Mouse (Mus musculus) liver, postnatal 0 days (tissue): ENCODE data around the gene Slc51b. TPM values are rescaled to one million over a fixed set of nuclear protein-coding genes. Genes with fewer than 3 reads are reported as not detected.

ENCODE experiments used
- ATAC-seq: fragments of 200-750 bp; cut with Nextera tagmentation; 2 replicates; pipeline ENCODE4 v1.8.0; 2017; ENCODE audit warnings: mild to moderate bottlenecking, moderate library complexity
- DNase-seq: peaks from one replicate; pipeline ENCODE4 v3.0.0-alpha.2; 2016
- H3K27ac ChIP-seq: fragments of 300-500 bp; sonication (generic); 2 replicates; pipeline ENCODE4 v1.5.1; 2014; ENCODE audit warnings: antibody characterized with exemption, moderate library complexity, mild to moderate bottlenecking, low read depth
- H3K27me3 ChIP-seq: fragments of 300-500 bp; sonication (generic); 2 replicates; pipeline ENCODE4 v1.6.1; 2014; ENCODE audit warnings: low read length, control low read depth, mixed read lengths; ENCODE audit not compliant: insufficient read depth
- H3K36me3 ChIP-seq: fragments of 300-500 bp; sonication (generic); replicated peaks from 2 replicates; pipeline ENCODE4 v1.6.1; 2014; ENCODE audit warnings: mild to moderate bottlenecking, control low read depth, low read length, moderate library complexity, mixed read lengths; ENCODE audit not compliant: insufficient read depth
- H3K4me1 ChIP-seq: fragments of 300-500 bp; sonication (generic); 2 replicates; pipeline ENCODE4 v1.6.1; 2014; ENCODE audit warnings: antibody characterized with exemption, mild to moderate bottlenecking, control low read depth; ENCODE audit not compliant: insufficient read depth
- H3K4me2 ChIP-seq: fragments of 300-500 bp; sonication (generic); 2 replicates; pipeline ENCODE4 v1.6.1; 2014; ENCODE audit warnings: low read depth, mild to moderate bottlenecking, low read length, moderate library complexity, mixed read lengths
- H3K4me3 ChIP-seq: fragments of 300-500 bp; sonication (generic); 2 replicates; pipeline ENCODE4 v1.5.1; 2014; ENCODE audit warnings: low read depth, low read length
- H3K9ac ChIP-seq: fragments of 300-500 bp; sonication (generic); replicated peaks from 2 replicates; pipeline ENCODE4 v1.6.1; 2014; ENCODE audit warnings: mild to moderate bottlenecking, moderate library complexity
- H3K9me3 ChIP-seq: fragments of 300-500 bp; sonication (generic); 2 replicates; pipeline ENCODE4 v1.6.1; 2016; ENCODE audit warnings: mild to moderate bottlenecking, control low read depth, low read length, mixed read lengths
- CTCF ChIP-seq: sonication (generic); IDR thresholded peaks from 2 replicates; pipeline ENCODE4 v1.5.1; 2016; ENCODE audit warnings: antibody characterized with exemption, low read depth
- EP300 ChIP-seq: IDR thresholded peaks from 2 replicates; pipeline ENCODE4 v1.6.1; 2016; ENCODE audit warnings: antibody characterized with exemption, low read depth, mild to moderate bottlenecking
- WGBS: fragments of 180-500 bp; shearing (Covaris S2); extraction: QIAGEN DNeasy Blood & Tissue Kit; methylation state at CpG from one replicate; pipeline ENCODE4 v1.1.7; 2014; ENCODE audit not compliant: insufficient replicate concordance; 5-methylcytosine and 5-hydroxymethylcytosine counted together
- polyA plus RNA-seq: library from polyadenylated mRNA; unstranded; fragments of >200 nt; fragmentation: Nextera tagmentation; extraction: Ambion mirVana; gene quantifications from 2 replicates; pipeline ENCODE4 v1.2.1, GENCODE M21; 2015

The Slc51b gene
- polyA plus RNA-seq, 1 experiment from 2014 or later, result 15.1 TPM

DNA sequence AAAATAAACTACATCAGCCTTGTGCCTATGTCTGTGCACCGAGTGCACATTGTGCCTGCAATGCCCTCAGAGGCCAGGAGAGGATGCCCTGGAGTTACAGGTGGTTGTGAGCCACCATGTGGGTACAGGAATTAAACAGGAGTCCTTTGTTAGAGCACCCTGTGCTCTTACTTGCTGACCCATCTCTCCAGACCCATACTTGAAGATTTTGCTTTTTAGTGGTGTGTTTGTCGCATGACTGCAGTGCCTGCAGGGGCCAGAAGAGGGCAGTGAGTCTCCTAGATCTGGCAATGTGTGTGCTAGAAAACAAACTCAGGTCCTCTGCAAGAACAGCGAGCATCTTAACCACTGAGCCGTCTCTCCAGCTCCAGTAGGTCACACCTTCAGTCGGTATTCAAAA, 11.4 kb upstream of the Slc51b start:
- H3K9me3 ChIP-seq, result no peaks in the 10 kb centered on the region
- H3K4me2 ChIP-seq, result no peak overlapping the region
- H3K4me1 ChIP-seq, result peaks cover 5% of the 10 kb centered on the region
- no peak for ATAC-seq
- no peak overlapping the region for H3K9ac ChIP-seq
- no peak overlapping the region for H3K27ac ChIP-seq
- H3K36me3 ChIP-seq, result no peaks in the 10 kb centered on the region
- TF ChIP-seq CTCF (peak; percentile 78), EP300 (no peak)
- WGBS, result 56% methylated on average over 5 of the region's 5 CpGs
- H3K27me3 ChIP-seq, result no peaks in the 10 kb centered on the region
- no peak overlapping the region for H3K4me3 ChIP-seq
- peak; percentile 74 for DNase-seq

DNA sequence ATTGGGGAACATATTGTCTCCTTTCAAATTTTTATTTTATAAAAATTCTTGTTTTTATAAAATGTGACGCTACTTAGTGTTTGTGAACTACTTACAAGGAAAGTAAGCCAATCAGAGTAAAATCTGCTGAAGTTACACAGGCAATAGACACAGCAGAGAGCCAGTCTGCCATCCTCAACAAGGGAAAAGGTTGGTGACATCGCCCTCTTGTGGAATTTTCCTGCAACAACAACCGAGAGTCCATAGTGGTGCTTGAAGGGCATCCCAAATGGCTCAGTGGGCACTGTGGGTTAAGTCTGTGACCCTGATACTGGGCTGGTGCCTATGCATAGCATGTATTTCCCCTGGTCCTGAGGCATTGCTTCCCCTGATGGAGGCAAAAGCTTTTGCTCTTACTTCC, 9.5 kb upstream of the Slc51b start:
- Histone ChIP-seq H3K9ac (no peak overlapping the region), H3K36me3 (no peaks in the 10 kb centered on the region), H3K27ac (no peak overlapping the region), H3K4me2 (no peak overlapping the region), H3K27me3 (no peaks in the 10 kb centered on the region), H3K4me1 (peaks cover 5% of the 10 kb centered on the region), H3K9me3 (no peaks in the 10 kb centered on the region), H3K4me3 (no peak overlapping the region)
- DNase-seq (peak; percentile 81), ATAC-seq (peak; percentile 40)
- WGBS, result 3% methylated on average over 3 of the region's 3 CpGs
- TF ChIP-seq EP300, result no peak
- peak; percentile 93 for TF ChIP-seq CTCF

DNA sequence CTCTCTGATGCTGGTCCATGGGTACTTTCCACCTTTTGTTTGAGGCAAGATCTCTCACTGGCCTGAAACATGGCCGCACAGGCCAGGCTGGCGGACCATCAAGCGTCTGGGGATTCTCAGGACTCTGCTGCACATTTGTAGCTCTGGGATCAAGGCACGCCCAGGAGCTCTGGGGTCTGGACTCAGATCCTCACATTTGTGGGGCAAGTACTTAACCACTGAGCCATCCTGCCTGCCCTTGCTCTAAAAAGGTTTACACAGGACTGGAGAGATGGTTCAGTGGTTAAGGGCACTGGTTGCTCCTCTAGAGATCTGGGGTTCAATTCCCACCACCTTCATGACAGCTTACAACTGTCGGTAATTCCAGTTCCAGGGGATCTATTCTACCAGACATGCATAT, 8.2 kb upstream of the Slc51b start:
- Histone ChIP-seq H3K9me3 (no peaks in the 10 kb centered on the region), H3K27ac (no peak overlapping the region), H3K36me3 (no peaks in the 10 kb centered on the region), H3K27me3 (no peaks in the 10 kb centered on the region), H3K4me3 (no peak overlapping the region), H3K4me2 (no peak overlapping the region), H3K4me1 (no peaks in the 10 kb centered on the region), H3K9ac (no peak overlapping the region)
- 88% methylated on average over 5 of the region's 5 CpGs for WGBS
- ATAC-seq (no peak), DNase-seq (no peak)
- no peak for TF ChIP-seq EP300
- no peak for TF ChIP-seq CTCF

DNA sequence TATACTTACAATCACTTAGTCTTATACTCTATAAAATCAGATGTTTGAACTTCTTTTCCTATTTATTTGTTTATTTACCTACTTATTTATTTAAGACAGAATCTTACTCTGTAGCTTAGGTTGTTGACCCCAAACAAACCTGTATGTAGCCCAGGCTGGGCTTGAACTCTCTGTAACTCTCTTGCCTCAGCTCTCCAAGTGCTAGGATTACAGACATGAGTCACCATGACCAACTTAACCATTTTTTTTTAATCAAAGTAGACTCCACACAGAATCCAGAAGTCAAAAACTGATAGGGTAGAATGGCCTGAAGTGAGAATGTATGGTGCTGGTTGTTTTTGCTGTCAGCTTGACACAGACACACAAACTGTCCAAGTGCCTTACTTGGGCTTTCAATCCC, 7.6 kb upstream of the Slc51b start:
- H3K9me3 ChIP-seq, result no peaks in the 10 kb centered on the region
- no peak overlapping the region for H3K9ac ChIP-seq
- H3K27ac ChIP-seq, result no peak overlapping the region
- no peaks in the 10 kb centered on the region for H3K4me1 ChIP-seq
- TF ChIP-seq EP300 (no peak), CTCF (no peak)
- H3K27me3 ChIP-seq, result no peaks in the 10 kb centered on the region
- no peak for ATAC-seq
- no peak for DNase-seq
- H3K36me3 ChIP-seq, result no peaks in the 10 kb centered on the region
- H3K4me2 ChIP-seq, result no peak overlapping the region
- H3K4me3 ChIP-seq, result no peak overlapping the region

DNA sequence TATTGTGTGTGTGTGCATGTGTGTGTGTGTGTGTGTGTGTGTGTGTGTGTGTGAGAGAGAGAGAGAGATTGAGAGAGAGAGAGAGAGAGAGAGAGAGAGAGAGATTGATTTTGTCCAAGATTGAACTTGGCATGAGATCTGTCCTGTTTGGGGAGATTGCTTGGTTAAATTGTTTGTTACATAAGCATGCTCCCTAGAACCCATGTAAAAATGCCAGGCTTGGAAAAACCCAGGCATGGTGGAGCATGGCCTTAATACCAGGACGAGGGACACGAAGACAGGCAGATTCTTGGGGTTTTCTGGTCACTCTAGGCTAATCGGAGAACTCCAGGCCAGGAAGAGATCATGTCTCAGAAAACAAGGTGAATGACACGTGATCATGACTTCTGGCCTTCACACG, 5.2 kb upstream of the Slc51b start:
- 72% methylated on average over 5 of the region's 5 CpGs for WGBS
- no peaks in the 10 kb centered on the region for H3K36me3 ChIP-seq
- H3K4me3 ChIP-seq, result no peak overlapping the region
- peaks cover 3% of the 10 kb centered on the region; the same call in 1 of the 2 replicates for H3K4me1 ChIP-seq
- ATAC-seq (no peak), DNase-seq (no peak)
- H3K9me3 ChIP-seq, result no peaks in the 10 kb centered on the region
- no peak for TF ChIP-seq CTCF
- no peak for TF ChIP-seq EP300
- H3K9ac ChIP-seq, result no peak overlapping the region
- H3K27ac ChIP-seq, result no peak overlapping the region
- H3K27me3 ChIP-seq, result no peaks in the 10 kb centered on the region
- H3K4me2 ChIP-seq, result no peak overlapping the region

DNA sequence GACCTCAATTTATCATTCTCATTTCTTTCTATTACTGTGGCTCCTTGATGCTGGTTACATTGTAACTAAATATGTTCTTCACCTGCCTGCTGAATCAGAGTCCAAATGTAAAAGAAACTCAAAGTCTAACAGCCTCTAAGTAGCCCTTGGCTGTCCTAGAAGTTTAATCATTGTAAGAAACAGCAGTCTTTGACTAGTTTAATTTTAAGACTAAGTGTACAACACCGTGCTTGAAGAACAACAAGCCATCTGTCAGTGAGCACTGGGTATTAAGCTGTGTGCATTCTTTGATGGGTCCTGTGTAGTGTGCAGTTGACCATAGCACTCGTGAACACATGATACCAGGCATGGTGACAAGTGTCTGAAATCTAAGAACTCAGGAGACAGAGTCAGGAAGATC, 4.8 kb upstream of the Slc51b start:
- H3K4me2 ChIP-seq, result no peak overlapping the region
- no peaks in the 10 kb centered on the region for H3K36me3 ChIP-seq
- no peak for ATAC-seq
- WGBS, result 60% methylated on average over 2 of the region's 2 CpGs
- DNase-seq, result no peak
- no peaks in the 10 kb centered on the region for H3K9me3 ChIP-seq
- no peaks in the 10 kb centered on the region for H3K27me3 ChIP-seq
- H3K4me3 ChIP-seq, result no peak overlapping the region
- TF ChIP-seq CTCF (no peak), EP300 (no peak)
- peaks cover 3% of the 10 kb centered on the region; the same call in 1 of the 2 replicates for H3K4me1 ChIP-seq
- H3K9ac ChIP-seq, result no peak overlapping the region
- H3K27ac ChIP-seq, result no peak overlapping the region

DNA sequence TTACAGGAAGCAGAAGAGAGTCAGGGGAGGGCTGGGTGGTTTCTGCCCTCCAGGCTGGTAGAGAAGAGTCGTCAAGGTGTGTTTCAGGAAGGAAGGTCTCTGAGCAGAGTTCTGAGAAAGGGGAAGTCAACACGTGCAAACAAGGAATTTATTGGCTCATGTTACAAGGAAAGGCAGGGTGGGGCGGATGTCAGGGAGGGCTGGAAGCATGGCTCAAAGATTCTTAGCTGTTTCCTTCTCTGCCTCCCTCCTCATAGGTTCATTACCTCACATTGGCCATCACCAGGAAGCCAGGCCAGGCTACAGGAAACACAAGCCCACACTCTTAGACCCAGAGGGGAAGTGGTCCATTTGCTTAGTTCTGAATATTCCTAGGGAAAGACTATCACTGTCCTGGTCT, 1.6 kb upstream of the Slc51b start:
- WGBS, result 21% methylated on average over 3 of the region's 3 CpGs

More for the DNA sequence above, 1.6 kb upstream of the Slc51b start:
- Histone ChIP-seq H3K36me3 (no peaks in the 10 kb centered on the region), H3K27me3 (no peaks in the 10 kb centered on the region), H3K4me2 (no peak overlapping the region), H3K9me3 (no peaks in the 10 kb centered on the region), H3K9ac (no peak overlapping the region), H3K4me3 (no peak overlapping the region), H3K4me1 (peaks cover 3% of the 10 kb centered on the region; the same call in 1 of the 2 replicates), H3K27ac (no peak overlapping the region)
- no peak for TF ChIP-seq CTCF
- no peak for TF ChIP-seq EP300
- DNase-seq (no peak), ATAC-seq (no peak)
